Mouse (Mus musculus): ENCODE measurements at regions not wholly inside any gene's neighbourhood (a gene's known extent, or its start where the extent isn't known, plus 50 kb on each side); places are given as distances from the start of the nearest gene placed in this dataset.

- Histone ChIP-seq H3K4me3 (replicated peaks; ENCODE audit: insufficient read depth, low read depth, low read length) (no peak overlapping the region), H3K27me3 (ENCODE audit: control insufficient read depth, insufficient read depth, low read length) (no peaks in the 10 kb centered on the region), H3K27ac (ENCODE audit: insufficient read depth, low read length) (no peak overlapping the region), H3K4me1 (ENCODE audit: control insufficient read depth, insufficient read depth, low read length) (no peaks in the 10 kb centered on the region; the same call in 1 of the 2 replicates)
- TF ChIP-seq CTCF (IDR thresholded peaks at IDR 0.05; ENCODE audit: borderline replicate concordance, insufficient read depth, low read depth, low read length) = no peak
- TF ChIP-seq POLR2A (IDR thresholded peaks at IDR 0.05; ENCODE audit: borderline replicate concordance, insufficient read depth, low read length) = no peak
- 95% methylated on average over 7 of the region's 7 CpGs for WGBS
- DNase-seq = no peak
Observed at GRCm38 (mm10) chr3:133599731-133600130, 54.8 kb upstream of the Tet2 start.

GRCm38 (mm10) chr3:133600447-133601220 is 55.7 kb upstream of the Tet2 start:
- Histone ChIP-seq H3K4me1 (ENCODE audit: control insufficient read depth, insufficient read depth, low read length) (no peaks in the 10 kb centered on the region; the same call in 1 of the 2 replicates), H3K27me3 (ENCODE audit: control insufficient read depth, insufficient read depth, low read length) (no peaks in the 10 kb centered on the region), H3K4me3 (replicated peaks; ENCODE audit: insufficient read depth, low read depth, low read length) (no peak overlapping the region), H3K27ac (ENCODE audit: insufficient read depth, low read length) (no peak overlapping the region)
- TF ChIP-seq CTCF (IDR thresholded peaks at IDR 0.05; ENCODE audit: borderline replicate concordance, insufficient read depth, low read depth, low read length) (no peak), POLR2A (IDR thresholded peaks at IDR 0.05; ENCODE audit: borderline replicate concordance, insufficient read depth, low read length) (no peak)
- 36% methylated on average over 11 of the region's 11 CpGs for WGBS
- DNase-seq = peak; percentile 1 to 8

- 93% methylated on average over 6 of the region's 6 CpGs for WGBS
- no peak for DNase-seq
- Histone ChIP-seq H3K27ac (ENCODE audit: insufficient read depth, low read length) (no peak overlapping the region), H3K4me3 (replicated peaks; ENCODE audit: insufficient read depth, low read depth, low read length) (no peak overlapping the region), H3K27me3 (ENCODE audit: control insufficient read depth, insufficient read depth, low read length) (no peaks in the 10 kb centered on the region), H3K4me1 (ENCODE audit: control insufficient read depth, insufficient read depth, low read length) (no peaks in the 10 kb centered on the region; the same call in 1 of the 2 replicates)
- no peak for TF ChIP-seq CTCF (IDR thresholded peaks at IDR 0.05; ENCODE audit: borderline replicate concordance, insufficient read depth, low read depth, low read length)
- no peak for TF ChIP-seq POLR2A (IDR thresholded peaks at IDR 0.05; ENCODE audit: borderline replicate concordance, insufficient read depth, low read length)
Observed at GRCm38 (mm10) chr3:133605460-133605859, 60.5 kb upstream of the Tet2 start.

GRCm38 (mm10) chr3:133608845-133609261 is 63.9 kb upstream of the Tet2 start:
- WGBS = 92% methylated on average over 3 of the region's 3 CpGs
- no peak overlapping the region for H3K4me3 ChIP-seq (replicated peaks; ENCODE audit: insufficient read depth, low read depth, low read length)
- H3K27ac ChIP-seq (ENCODE audit: insufficient read depth, low read length) = no peak overlapping the region
- DNase-seq = no peak
- no peaks in the 10 kb centered on the region for H3K27me3 ChIP-seq (ENCODE audit: control insufficient read depth, insufficient read depth, low read length)
- H3K4me1 ChIP-seq (ENCODE audit: control insufficient read depth, insufficient read depth, low read length) = no peaks in the 10 kb centered on the region
- TF ChIP-seq CTCF (IDR thresholded peaks at IDR 0.05; ENCODE audit: borderline replicate concordance, insufficient read depth, low read depth, low read length) (no peak), POLR2A (IDR thresholded peaks at IDR 0.05; ENCODE audit: borderline replicate concordance, insufficient read depth, low read length) (no peak)

- 34% methylated on average over 12 of the region's 12 CpGs for WGBS
- TF ChIP-seq POLR2A (IDR thresholded peaks at IDR 0.05; ENCODE audit: borderline replicate concordance, insufficient read depth, low read length) (no peak), CTCF (IDR thresholded peaks at IDR 0.05; ENCODE audit: borderline replicate concordance, insufficient read depth, low read depth, low read length) (no peak)
- Histone ChIP-seq H3K4me1 (ENCODE audit: control insufficient read depth, insufficient read depth, low read length) (no peaks in the 10 kb centered on the region), H3K4me3 (replicated peaks; ENCODE audit: insufficient read depth, low read depth, low read length) (no peak overlapping the region), H3K27me3 (ENCODE audit: control insufficient read depth, insufficient read depth, low read length) (no peaks in the 10 kb centered on the region), H3K27ac (ENCODE audit: insufficient read depth, low read length) (no peak overlapping the region)
- DNase-seq = no peak
Observed at GRCm38 (mm10) chr3:133613836-133614711, 69.1 kb upstream of the Tet2 start.

GRCm38 (mm10) chr3:133614712-133615426 is 69.9 kb upstream of the Tet2 start:
- Histone ChIP-seq H3K4me1 (ENCODE audit: control insufficient read depth, insufficient read depth, low read length) (no peaks in the 10 kb centered on the region), H3K27ac (ENCODE audit: insufficient read depth, low read length) (no peak overlapping the region), H3K4me3 (replicated peaks; ENCODE audit: insufficient read depth, low read depth, low read length) (no peak overlapping the region), H3K27me3 (ENCODE audit: control insufficient read depth, insufficient read depth, low read length) (no peaks in the 10 kb centered on the region)
- peak; percentile 7 to 10 for DNase-seq
- no peak for TF ChIP-seq CTCF (IDR thresholded peaks at IDR 0.05; ENCODE audit: borderline replicate concordance, insufficient read depth, low read depth, low read length)
- TF ChIP-seq POLR2A (IDR thresholded peaks at IDR 0.05; ENCODE audit: borderline replicate concordance, insufficient read depth, low read length) = no peak
- WGBS = 17% methylated on average over 14 of the region's 14 CpGs

- TF ChIP-seq CTCF (IDR thresholded peaks at IDR 0.05; ENCODE audit: borderline replicate concordance, insufficient read depth, low read depth, low read length) (no peak), POLR2A (IDR thresholded peaks at IDR 0.05; ENCODE audit: borderline replicate concordance, insufficient read depth, low read length) (no peak)
- Histone ChIP-seq H3K4me3 (replicated peaks; ENCODE audit: insufficient read depth, low read depth, low read length) (no peak overlapping the region), H3K27ac (ENCODE audit: insufficient read depth, low read length) (no peak overlapping the region), H3K4me1 (ENCODE audit: control insufficient read depth, insufficient read depth, low read length) (no peaks in the 10 kb centered on the region), H3K27me3 (ENCODE audit: control insufficient read depth, insufficient read depth, low read length) (no peaks in the 10 kb centered on the region)
- DNase-seq = no peak
- 54% methylated on average over 2 of the region's 2 CpGs for WGBS
Observed at GRCm38 (mm10) chr3:133617036-133617435, 72.1 kb upstream of the Tet2 start.
